Mouse (Mus musculus) duodenum, adult 2 months (tissue): Measurements from ENCODE around the gene Qsox1. TPM values are rescaled to one million over a fixed set of nuclear protein-coding genes. Genes with fewer than 3 reads are reported as not detected.

ENCODE experiments used
- polyA plus RNA-seq: library from polyadenylated mRNA; depleted of rRNA; stranded (reverse); fragments of >200 nt; gene quantifications from 2 replicates; pipeline ENCODE4 v1.2.3, GENCODE M21; 2012; ENCODE audit warnings: low replicate concordance; rRNA removed

Qsox1 gene
- polyA plus RNA-seq, result 74.2 and 98.5 TPM in 2 replicates

DNA sequence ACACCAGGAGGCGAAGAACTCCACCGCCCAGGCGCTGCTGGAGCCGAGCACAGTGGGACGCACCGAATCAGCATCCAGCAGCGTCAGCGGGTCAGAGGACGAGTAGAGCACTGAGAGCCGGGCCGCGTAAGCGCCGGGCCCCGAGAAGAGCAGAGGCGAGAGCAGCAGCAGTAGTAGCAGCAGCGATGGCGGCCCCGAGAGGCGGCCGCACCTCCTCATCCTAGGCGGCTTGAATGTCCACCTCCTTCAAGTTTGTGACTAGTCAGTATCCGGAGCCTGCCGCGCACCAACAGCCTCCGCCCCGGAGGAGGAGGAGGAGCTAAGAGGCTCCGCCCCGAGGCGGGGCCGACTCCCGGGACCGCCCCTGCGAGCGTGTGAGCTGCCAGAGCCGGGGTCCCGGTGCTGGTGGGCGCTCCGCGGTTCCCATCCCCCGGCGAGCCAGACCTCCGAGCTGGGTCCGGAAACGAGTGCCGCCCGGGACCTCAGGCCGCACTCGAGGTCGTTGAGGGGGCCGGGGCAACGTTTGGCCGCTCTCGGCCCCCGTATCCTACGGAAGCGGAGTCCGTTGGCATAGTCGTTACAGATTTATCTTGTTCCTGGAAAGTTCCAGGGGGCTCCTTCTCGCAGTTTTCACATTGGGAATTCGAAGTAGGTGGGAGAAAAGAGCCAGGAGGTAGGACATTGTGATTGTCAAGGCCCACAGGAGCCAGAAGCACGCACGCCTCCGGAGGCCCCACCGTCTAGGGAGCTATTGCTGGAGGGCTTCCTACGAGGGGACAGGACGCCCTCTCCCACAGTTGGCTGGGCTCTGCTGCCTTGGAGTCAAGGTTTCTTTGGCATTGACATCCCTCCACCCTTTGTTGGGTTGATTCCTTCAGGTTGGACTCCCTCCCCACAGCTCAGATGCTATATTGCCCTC lies at the start of gene Qsox1:
Qsox1 (minus strand) TSS at position 309 of the 919 bp plus-strand sequence.

DNA sequence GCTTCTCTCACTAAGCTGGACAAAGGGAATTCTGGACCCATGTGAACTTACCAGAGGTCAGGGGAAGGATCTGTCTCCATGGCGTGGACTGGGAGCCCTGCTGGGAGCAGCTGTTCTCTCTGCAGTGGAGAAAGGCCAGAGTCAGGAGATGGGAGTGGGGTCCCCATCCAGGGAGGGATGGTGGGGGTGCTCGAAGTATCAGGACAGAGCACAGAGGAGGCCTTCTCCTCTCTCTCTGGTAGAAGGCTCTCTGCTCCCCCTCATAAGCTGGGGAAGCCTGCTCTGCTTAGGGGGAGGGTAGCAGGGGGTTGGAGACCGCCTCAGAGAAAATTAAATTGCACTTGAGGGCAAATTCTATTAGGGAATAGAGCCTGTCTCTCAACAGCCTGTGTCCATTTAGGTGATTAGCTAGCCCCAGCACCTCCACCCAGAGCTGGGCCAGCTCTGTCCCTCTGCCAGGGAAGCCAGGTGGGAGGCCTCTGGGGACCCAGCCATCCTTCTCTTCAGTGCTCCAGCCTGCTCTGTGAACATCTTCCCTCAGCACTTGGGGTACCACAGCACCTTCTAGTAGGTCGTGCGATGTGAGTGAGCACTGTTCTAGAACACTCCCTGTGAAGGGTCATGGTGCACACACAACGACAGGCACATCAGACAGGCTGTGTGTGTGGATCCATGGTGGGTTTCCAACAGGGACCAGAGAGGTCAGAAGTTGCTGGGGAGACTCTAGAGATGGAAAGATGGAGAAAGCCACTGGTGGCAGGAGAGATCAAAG lies 61.0 kb downstream of the Qsox1 start, which contains the start of gene Lhx4:
Lhx4 (minus strand) TSS at position 201 of the 772 bp plus-strand sequence.

Other genes starting within 250 kb of the Qsox1 start
- not detected in 2 replicates for gene Lhx4, start 61.2 kb downstream of the Qsox1 start, polyA plus RNA-seq
- gene Cep350, start 160.4 kb upstream of the Qsox1 start, polyA plus RNA-seq, result 2.4 and 4.1 TPM in 2 replicates
- gene Tor1aip2, start 222.5 kb upstream of the Qsox1 start, polyA plus RNA-seq, result 46.4 and 60.1 TPM in 2 replicates
- gene Tor1aip1, start 223.6 kb upstream of the Qsox1 start, polyA plus RNA-seq, result 5.2 and 12.9 TPM in 2 replicates